Mouse (Mus musculus) frontal cortex, postnatal 36 days (tissue): ENCODE data around the gene Eomes.

Experiments
- DNase-seq, 2 experiments: peaks; one replicate each; pipeline ENCODE4 v3.0.0; 2022; ENCODE audit warnings: low spot score in 2 of 2

Eomes gene

DNA sequence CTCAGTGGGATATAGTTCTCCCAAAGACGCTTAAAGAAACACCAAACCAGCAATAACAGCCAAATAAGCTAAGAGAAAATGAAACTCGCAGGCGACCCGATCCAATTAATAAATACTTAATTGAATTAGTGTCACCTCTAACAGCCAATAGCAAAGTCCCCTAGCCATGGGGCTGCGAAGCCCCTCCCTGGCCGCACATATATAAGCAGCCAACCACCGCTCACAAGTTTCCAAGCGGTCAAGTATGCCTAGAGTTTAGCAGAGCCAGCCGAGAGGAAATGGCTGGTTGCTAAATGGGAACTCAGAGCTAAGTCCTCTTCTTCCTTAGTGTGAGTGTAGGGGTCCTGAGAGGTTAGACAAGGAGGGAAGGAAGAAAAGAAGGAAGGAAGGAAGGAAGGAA, at the start of gene Eomes:
Gene Eomes (plus strand): TSS at position 252 of the 400 bp plus-strand sequence.
- no peak for DNase-seq

- DNase-seq, result no peak
These were observed 33.2 kb upstream of the Eomes start for GRCm38 (mm10) chr9:118444809-118445208.

- DNase-seq, result no peak
These were observed 28.7 kb upstream of the Eomes start for GRCm38 (mm10) chr9:118449336-118449735.

GRCm38 (mm10) chr9:118453427-118453826, 24.6 kb upstream of the Eomes start:
- no peak for DNase-seq

GRCm38 (mm10) chr9:118455188-118455845, 22.7 kb upstream of the Eomes start:
- no peak for DNase-seq

GRCm38 (mm10) chr9:118456405-118456804, 21.6 kb upstream of the Eomes start:
- DNase-seq, result no peak

- DNase-seq, result no peak
These were observed 20.0 kb upstream of the Eomes start for GRCm38 (mm10) chr9:118458039-118458438.

DNA sequence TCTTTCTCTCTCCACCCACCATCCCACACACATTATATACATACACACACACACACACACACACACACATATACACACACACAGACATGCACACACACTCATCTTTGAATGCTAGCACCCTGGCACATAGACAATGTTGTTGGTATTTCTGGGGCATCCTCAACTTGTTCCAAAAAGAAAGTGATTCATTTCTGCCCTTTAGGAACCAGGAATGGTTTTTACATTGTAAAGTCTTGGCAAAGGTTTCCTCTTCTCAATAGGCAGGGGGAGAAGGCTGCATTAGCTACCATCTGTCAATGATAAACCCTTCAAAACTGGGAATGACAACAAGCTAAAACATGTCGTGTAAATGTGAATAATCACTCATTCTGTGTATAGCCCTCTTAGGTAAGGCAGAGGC, 14.0 kb upstream of the Eomes start:
- no peak for DNase-seq

GRCm38 (mm10) chr9:118468301-118468700, 9.7 kb upstream of the Eomes start:
- DNase-seq, result no peak

DNA sequence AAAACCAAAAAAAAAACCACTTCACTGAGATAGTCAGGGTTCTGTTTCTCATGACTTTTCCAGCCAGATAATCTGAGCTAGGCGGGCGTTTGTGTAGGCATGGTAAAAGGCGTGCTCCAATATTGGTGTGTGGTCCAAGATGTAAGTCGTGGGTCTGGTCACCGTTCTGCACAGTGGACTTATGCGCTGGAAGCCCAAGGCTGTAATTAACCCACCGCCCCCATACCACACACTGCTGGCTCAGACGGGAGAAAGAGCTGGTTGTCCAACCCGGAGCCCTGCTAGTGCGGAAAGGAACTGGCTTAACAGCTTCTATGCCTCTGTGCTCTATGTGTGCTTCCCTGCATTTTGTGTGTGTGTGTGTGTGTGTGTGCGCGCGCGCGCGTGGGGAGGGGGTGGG, 8.7 kb upstream of the Eomes start:
- no peak for DNase-seq

GRCm38 (mm10) chr9:118471296-118471695, 6.7 kb upstream of the Eomes start:
- no peak for DNase-seq

DNA sequence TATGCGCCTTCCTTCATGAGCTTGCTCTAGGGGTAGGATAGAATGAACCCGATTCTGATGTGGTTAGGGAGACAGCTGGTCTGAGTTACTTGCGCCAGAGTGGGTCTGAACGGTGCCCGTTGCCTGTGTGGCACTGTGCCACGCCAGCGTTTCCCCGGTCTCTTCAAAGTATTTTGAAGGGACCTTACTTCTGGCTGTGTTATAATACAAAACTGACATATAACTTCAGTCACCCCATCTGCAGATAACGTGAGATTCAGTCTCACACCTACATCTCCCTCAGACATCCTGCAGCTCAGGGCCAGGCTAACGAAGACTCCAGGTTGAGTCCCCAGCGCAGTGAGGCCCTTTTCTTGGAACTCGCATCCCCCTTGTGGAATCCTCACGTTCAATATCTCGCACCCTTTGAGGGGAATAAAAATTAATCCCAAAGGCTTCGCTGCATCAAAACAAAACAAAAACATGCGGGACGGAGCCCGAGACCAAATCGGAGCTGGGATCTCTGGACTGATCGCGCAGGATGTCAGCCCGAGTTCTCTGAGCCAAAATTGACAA, 1.7 kb upstream of the Eomes start:
- DNase-seq, result no peak

GRCm38 (mm10) chr9:118476766-118477271, 1.2 kb upstream of the Eomes start:
- DNase-seq, result no peak

- DNase-seq, result no peak
These were observed 606 bp upstream of the Eomes start for GRCm38 (mm10) chr9:118477281-118477931.

- DNase-seq, result no peak
These were observed 436 bp downstream of the Eomes start for GRCm38 (mm10) chr9:118478458-118478838.

DNA sequence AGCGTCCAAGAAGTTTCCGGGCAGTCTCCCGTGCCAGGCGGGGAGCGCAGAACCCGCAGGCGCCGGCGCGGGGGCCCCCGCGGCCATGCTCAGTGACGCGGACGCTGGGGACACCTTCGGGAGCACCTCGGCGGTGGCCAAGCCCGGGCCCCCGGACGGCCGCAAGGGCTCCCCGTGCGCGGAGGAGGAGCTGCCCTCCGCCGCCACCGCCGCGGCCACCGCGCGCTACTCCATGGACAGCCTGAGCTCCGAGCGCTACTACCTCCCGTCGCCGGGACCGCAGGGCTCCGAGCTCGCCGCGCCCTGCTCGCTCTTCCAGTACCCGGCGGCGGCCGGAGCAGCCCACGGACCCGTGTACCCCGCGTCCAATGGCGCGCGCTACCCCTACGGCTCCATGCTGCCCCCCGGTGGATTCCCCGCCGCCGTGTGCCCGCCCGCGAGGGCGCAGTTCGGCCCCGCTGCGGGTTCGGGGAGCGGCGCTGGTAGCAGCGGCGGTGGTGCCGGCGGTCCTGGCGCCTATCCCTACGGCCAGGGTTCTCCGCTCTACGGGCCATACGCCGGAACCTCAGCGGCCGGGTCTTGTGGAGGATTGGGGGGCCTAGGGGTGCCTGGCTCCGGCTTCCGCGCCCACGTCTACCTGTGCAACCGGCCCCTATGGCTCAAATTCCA, 961 bp downstream of the Eomes start:
- DNase-seq, result no peak

GRCm38 (mm10) chr9:118479508-118480291, 1.7 kb downstream of the Eomes start:
- no peak for DNase-seq

DNA sequence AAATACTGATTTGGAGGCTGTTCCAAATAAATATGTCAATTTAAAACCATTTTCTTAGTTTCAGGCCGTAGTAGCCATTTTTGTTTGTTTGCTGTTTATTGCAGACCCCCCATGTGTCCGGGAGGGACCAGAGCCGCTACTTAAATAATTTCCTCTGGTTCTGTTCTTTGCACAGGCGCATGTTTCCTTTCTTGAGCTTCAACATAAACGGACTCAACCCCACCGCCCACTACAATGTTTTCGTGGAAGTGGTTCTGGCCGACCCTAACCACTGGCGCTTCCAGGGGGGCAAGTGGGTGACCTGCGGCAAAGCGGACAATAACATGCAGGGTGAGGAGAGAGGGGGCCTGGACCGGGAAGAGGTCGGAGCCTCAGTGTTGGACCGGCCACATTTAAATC, 2.3 kb downstream of the Eomes start:
- no peak for DNase-seq

GRCm38 (mm10) chr9:118482210-118482609, 4.2 kb downstream of the Eomes start:
- no peak for DNase-seq

- no peak for DNase-seq
These were observed 8.5 kb downstream of the Eomes start for GRCm38 (mm10) chr9:118486361-118487095.

GRCm38 (mm10) chr9:118487096-118487395, 9.0 kb downstream of the Eomes start:
- no peak for DNase-seq
